Mouse (Mus musculus) embryonic stem cell, embryonic (primary cell): ENCODE measurements at regions not wholly inside any gene's neighbourhood (a gene's known extent, or its start where the extent isn't known, plus 50 kb on each side); places are given as distances from the start of the nearest gene placed in this dataset.

Experiments used
- CTCF ChIA-PET, 4 experiments: fragments of 300-600 bp in 2 of 4; fragments of 350-600 bp in 2 of 4; sonication (Branson Sonifier 250); formaldehyde crosslinking; loops; one replicate each; lab custom pipeline; 2022; ENCODE audit warnings: inconsistent platforms in 2 of 4; lab: Charles Lee
- POLR2A ChIA-PET, 4 experiments: fragments of 300-600 bp in 2 of 4; fragments of 350-600 bp in 2 of 4; sonication (Branson Sonifier 250); formaldehyde crosslinking; loops; one replicate each; lab custom pipeline; 2022; ENCODE audit warnings: antibody characterized with exemption in 4 of 4, inconsistent platforms in 1 of 4; lab: Charles Lee

GRCm38 (mm10) chr11:114379411-114379824, 288.9 kb upstream of the Rpl38 start:
- POLR2A ChIA-PET = interaction anchor here in 2 of 4 experiments (0.7 to 0.8 kb wide), 2 partner anchors 99 to 290 kb away, joined by 3 to 7 read pairs; no protein-coding TSS in a partner anchor

GRCm38 (mm10) chr11:114375921-114376320, 292.4 kb upstream of the Rpl38 start:
- POLR2A ChIA-PET = no interaction called here
- CTCF ChIA-PET = interaction anchor here in 1 of 4 experiments (1.2 kb wide), 1 partner anchor 211 kb away, joined by 3 read pairs; no protein-coding TSS in a partner anchor

More at GRCm38 (mm10) chr11:114379411-114379824, 288.9 kb upstream of the Rpl38 start:
- CTCF ChIA-PET = no interaction called here

- ChIA-PET CTCF (no interaction called here), POLR2A (no interaction called here)
These were observed 297.6 kb upstream of the Rpl38 start for GRCm38 (mm10) chr11:114370708-114371107.

GRCm38 (mm10) chr11:114367779-114368178, 300.5 kb upstream of the Rpl38 start:
- ChIA-PET CTCF (interaction anchor here in 3 of 4 experiments (0.6 to 0.9 kb wide), 5 partner anchors 12 to 1225 kb away, joined by 3 to 4 read pairs (median 3); no protein-coding TSS in a partner anchor), POLR2A (interaction anchor here in 1 of 4 experiments (0.6 kb wide), 2 partner anchors 76 to 163 kb away, joined by 3 read pairs; no protein-coding TSS in a partner anchor)

GRCm38 (mm10) chr11:114360946-114361345, 294.1 kb upstream of the Sdk2 start:
- ChIA-PET CTCF (no interaction called here), POLR2A (interaction anchor here in 1 of 4 experiments (0.7 to 0.9 kb wide), 2 partner anchors 153 to 672 kb away, joined by 3 to 5 read pairs; no protein-coding TSS in a partner anchor)

- POLR2A ChIA-PET = no interaction called here
These were observed 293.5 kb upstream of the Sdk2 start for GRCm38 (mm10) chr11:114360321-114360720.

GRCm38 (mm10) chr11:114352146-114352795, 285.4 kb upstream of the Sdk2 start:
- ChIA-PET CTCF (interaction anchor here in 2 of 4 experiments (0.6 to 0.9 kb wide), 2 partner anchors 276 to 303 kb away, joined by 3 read pairs; no protein-coding TSS in a partner anchor), POLR2A (interaction anchor here in 1 of 4 experiments (0.5 kb wide), 1 partner anchor 751 kb away, joined by 15 read pairs; no protein-coding TSS in a partner anchor)

More at GRCm38 (mm10) chr11:114360321-114360720, 293.5 kb upstream of the Sdk2 start:
- CTCF ChIA-PET = interaction anchor here in 3 of 4 experiments (0.5 to 1.5 kb wide), 3 partner anchors 80 to 167 kb away, joined by 3 to 4 read pairs (median 4); no protein-coding TSS in a partner anchor

GRCm38 (mm10) chr11:114336839-114337484, 270.1 kb upstream of the Sdk2 start:
- POLR2A ChIA-PET = no interaction called here
- CTCF ChIA-PET = interaction anchor here in 1 of 4 experiments (0.6 kb wide), 1 partner anchor 223 kb away, joined by 3 read pairs; no protein-coding TSS in a partner anchor

- ChIA-PET POLR2A (no interaction called here), CTCF (interaction anchor here in 2 of 4 experiments (0.5 to 1.0 kb wide), 3 partner anchors 47 to 311 kb away, joined by 3 to 13 read pairs (median 3); no protein-coding TSS in a partner anchor)
These were observed 269.3 kb upstream of the Sdk2 start for GRCm38 (mm10) chr11:114335950-114336838.

GRCm38 (mm10) chr11:114331579-114332150, 264.8 kb upstream of the Sdk2 start:
- CTCF ChIA-PET = interaction anchor here in 1 of 4 experiments (0.6 kb wide), 1 partner anchor 138 kb away, joined by 6 read pairs; no protein-coding TSS in a partner anchor
- POLR2A ChIA-PET = no interaction called here

GRCm38 (mm10) chr11:114330316-114330715, 263.5 kb upstream of the Sdk2 start:
- ChIA-PET POLR2A (no interaction called here), CTCF (interaction anchor here in 1 of 4 experiments (0.6 kb wide), 1 partner anchor 186 kb away, joined by 4 read pairs; no protein-coding TSS in a partner anchor)

- ChIA-PET CTCF (no interaction called here), POLR2A (interaction anchor here in 2 of 4 experiments (0.7 to 0.8 kb wide), 2 partner anchors 12 to 1702 kb away, joined by 3 to 5 read pairs; no protein-coding TSS in a partner anchor)
These were observed 255.8 kb upstream of the Sdk2 start for GRCm38 (mm10) chr11:114322627-114323026.

- CTCF ChIA-PET = no interaction called here
- POLR2A ChIA-PET = interaction anchor here in 2 of 4 experiments (0.7 to 0.8 kb wide), 3 partner anchors 12 to 1703 kb away, joined by 3 to 5 read pairs (median 4); no protein-coding TSS in a partner anchor
These were observed 255.1 kb upstream of the Sdk2 start for GRCm38 (mm10) chr11:114321974-114322373.

- POLR2A ChIA-PET = interaction anchor here in 1 of 4 experiments (0.7 to 0.8 kb wide), 2 partner anchors 366 to 1703 kb away, joined by 4 to 5 read pairs; no protein-coding TSS in a partner anchor
- CTCF ChIA-PET = no interaction called here
These were observed 254.7 kb upstream of the Sdk2 start for GRCm38 (mm10) chr11:114321527-114321926.

GRCm38 (mm10) chr11:114315274-114315673, 248.4 kb upstream of the Sdk2 start:
- ChIA-PET CTCF (interaction anchor here in 1 of 4 experiments (1.4 kb wide), 1 partner anchor 312 kb away, joined by 4 read pairs; no protein-coding TSS in a partner anchor), POLR2A (interaction anchor here in 3 of 4 experiments (0.6 to 1.5 kb wide), 4 partner anchors 88 to 576 kb away, joined by 3 to 4 read pairs (median 3); no protein-coding TSS in a partner anchor)

- POLR2A ChIA-PET = interaction anchor here in 2 of 4 experiments (0.8 to 1.0 kb wide), 3 partner anchors 10 to 312 kb away, joined by 3 to 4 read pairs (median 3); no protein-coding TSS in a partner anchor
These were observed 246.8 kb upstream of the Sdk2 start for GRCm38 (mm10) chr11:114313652-114314051.

GRCm38 (mm10) chr11:114311640-114312039, 244.8 kb upstream of the Sdk2 start:
- ChIA-PET CTCF (interaction anchor here in 1 of 4 experiments (0.6 kb wide), 1 partner anchor 274 kb away, joined by 3 read pairs; no protein-coding TSS in a partner anchor), POLR2A (interaction anchor here in 1 of 4 experiments (0.5 kb wide), 1 partner anchor 27 kb away, joined by 3 read pairs; no protein-coding TSS in a partner anchor)

More at GRCm38 (mm10) chr11:114313652-114314051, 246.8 kb upstream of the Sdk2 start:
- CTCF ChIA-PET = interaction anchor here in 1 of 4 experiments (0.6 to 0.7 kb wide), 2 partner anchors 29 to 160 kb away, joined by 3 to 4 read pairs; no protein-coding TSS in a partner anchor
